Mouse (Mus musculus): ENCODE data around the gene Cldnd2. TPM values are rescaled to one million over a fixed set of nuclear protein-coding genes. Genes with fewer than 3 reads are reported as not detected.
A peak's percentile ranks its signal among the peaks of the same experiment; 100 is the strongest.
"Not testable (repeated sequence)": the region's sequence is repeated elsewhere in the genome, so short reads cannot be mapped to it uniquely, and the experiment has no call there.

Cldnd2 gene
- total RNA-seq (2018; cell fraction: chromatin; rRNA removed) = not detected
- total RNA-seq (2018; cell fraction: cytosol; rRNA removed) = not detected
- total RNA-seq (2018; cell fraction: nucleus; rRNA removed) = not detected
- not detected in 3 replicates for polyA plus RNA-seq (2018)

DNA sequence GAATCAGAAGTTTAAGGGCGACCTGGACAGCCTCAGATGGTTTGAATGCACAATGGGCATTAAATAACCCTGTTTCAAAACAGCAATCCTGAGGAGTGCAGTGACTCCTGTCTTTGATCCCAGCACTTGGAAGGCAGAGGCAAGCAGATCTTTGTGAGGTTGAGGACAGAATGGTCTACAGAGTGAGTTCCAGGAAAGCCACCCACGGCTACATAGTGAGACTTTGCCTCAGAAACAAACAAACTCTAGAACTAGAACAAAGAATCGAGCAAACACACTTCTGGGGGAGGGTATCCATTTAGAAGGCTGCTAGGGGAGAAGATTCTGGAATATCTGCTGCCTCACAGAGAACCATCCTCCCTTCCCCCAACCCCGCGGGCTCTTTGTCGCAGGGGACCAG, at the start of gene Cldnd2:
Gene Cldnd2, plus strand, starts transcription at position 301 of the 400 bp plus-strand sequence.
- peaks cover 15% of the 10 kb centered on the region for H3K79me2 ChIP-seq (ENCODE audit: inconsistent target)
- no peak within 1 kb of the TSS for H3K27ac ChIP-seq
- WGBS (ENCODE audit: missing documents) = 92% methylated on average over 6 of the region's 6 CpGs
- no peaks in the 10 kb centered on the region for H3K36me3 ChIP-seq (ENCODE audit: inconsistent target)
- H3K4me3 ChIP-seq (ENCODE audit: inconsistent target) = no peak within 1 kb of the TSS

DNA sequence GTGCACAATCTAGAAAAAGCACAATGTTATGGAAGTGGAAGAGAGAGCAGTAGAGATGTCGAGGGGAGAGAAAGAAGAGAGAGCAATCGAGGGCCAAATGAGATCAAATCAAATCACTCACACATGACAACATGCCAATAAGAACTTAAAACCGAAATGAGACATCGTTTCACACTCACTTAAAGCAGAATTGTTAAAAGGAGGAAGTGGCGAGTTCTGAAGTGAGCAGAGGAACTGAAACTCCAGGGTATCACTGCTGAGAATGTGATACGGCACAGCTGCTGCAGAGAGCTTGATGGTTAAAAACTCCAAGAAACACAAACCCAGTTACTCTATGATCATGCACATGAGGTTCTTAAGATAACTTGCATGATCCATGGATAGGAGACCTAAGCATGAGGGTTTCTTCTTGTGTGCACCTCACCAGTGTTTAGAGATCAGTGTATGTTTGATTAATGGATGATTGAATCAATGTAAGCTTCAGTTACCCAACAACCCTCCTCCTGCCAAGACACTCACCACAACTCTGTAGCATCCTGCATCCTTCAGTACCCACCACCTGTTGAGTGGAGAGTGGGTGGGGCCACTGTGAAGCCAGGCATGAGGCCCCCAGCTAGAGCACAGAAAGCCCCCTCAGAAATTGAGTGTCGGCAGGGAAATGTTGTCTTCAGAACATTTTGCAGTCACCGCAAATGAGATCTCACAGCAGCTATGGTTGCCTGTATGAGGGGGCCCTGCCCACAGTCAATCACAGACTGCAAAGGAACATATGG, 48.0 kb upstream of the Cldnd2 start:
- 22% methylated on average over 8 of the region's 8 CpGs for WGBS (ENCODE audit: missing documents)
- no peaks in the 10 kb centered on the region for H3K79me2 ChIP-seq (ENCODE audit: inconsistent target)
- H3K27ac ChIP-seq = peak overlapping the region; percentile 43
- H3K36me3 ChIP-seq (ENCODE audit: inconsistent target) = no peaks in the 10 kb centered on the region
- no peak overlapping the region for H3K4me3 ChIP-seq (ENCODE audit: inconsistent target)

DNA sequence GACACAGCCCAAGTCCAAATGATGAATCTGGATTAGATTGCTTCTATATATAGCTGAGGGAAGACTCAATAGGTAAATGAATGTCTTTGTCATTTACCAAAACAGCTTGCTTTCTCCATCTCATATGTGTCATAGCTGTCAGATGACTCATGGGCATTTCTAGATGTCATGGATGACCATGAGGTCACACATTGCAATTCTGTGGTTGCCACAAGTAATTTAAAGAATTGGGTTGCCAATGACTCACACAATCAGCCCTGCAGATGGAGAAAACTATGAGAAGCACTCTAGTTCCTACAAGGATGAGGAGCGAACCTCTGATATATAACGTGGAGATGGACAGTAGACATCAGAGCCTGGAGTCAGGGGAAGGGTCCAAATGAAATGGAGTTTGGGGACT, 41.1 kb upstream of the Cldnd2 start:
- WGBS (ENCODE audit: missing documents) = 43% methylated on average over 2 of the region's 2 CpGs
- no peaks in the 10 kb centered on the region for H3K36me3 ChIP-seq (ENCODE audit: inconsistent target)
- H3K79me2 ChIP-seq (ENCODE audit: inconsistent target) = no peaks in the 10 kb centered on the region
- no peak overlapping the region for H3K4me3 ChIP-seq (ENCODE audit: inconsistent target)
- peak overlapping the region; percentile 48 for H3K27ac ChIP-seq

DNA sequence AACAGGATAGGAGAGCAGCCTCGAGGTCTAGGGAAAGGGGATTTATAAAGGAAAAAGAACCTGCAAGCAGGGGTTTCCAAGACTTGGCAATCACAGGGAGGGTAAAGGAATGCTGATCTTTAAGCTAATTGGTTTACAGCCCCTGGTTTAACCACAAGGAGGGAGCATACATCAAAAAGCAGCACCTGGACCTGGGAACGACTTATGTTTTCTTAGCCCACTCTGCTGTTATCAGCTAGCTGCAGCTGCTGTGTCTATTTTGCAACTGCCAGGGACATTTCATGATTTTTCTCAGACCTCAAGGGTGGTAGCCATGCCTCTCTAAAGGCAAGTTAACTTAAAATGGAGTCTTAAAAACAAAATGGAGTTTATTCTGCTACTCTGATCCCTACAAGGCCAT, 37.9 kb upstream of the Cldnd2 start:
- Histone ChIP-seq H3K36me3 (ENCODE audit: inconsistent target) (no peaks in the 10 kb centered on the region), H3K79me2 (ENCODE audit: inconsistent target) (no peaks in the 10 kb centered on the region), H3K4me3 (ENCODE audit: inconsistent target) (no peak overlapping the region), H3K27ac (no peak overlapping the region)
- WGBS (ENCODE audit: missing documents) = 60% methylated on average over 2 of the region's 2 CpGs

DNA sequence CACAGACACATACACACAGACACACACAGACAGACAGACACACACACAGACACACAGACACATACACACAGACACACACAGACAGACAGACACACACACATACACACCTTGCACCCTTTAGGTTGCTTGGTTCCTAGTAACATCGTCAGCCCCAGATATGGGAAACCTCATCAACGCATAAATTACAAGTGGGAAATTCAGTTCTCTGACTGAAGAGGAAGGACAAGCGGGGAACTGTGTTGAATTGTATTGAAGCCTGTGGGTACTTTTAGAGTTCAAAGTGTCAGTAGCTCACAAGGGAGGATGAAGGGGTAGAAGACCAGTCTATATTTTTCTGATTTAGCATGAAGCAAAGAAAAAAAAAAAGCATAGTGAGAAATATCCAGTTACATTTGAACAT, 33.0 kb upstream of the Cldnd2 start:
- no peak overlapping the region for H3K27ac ChIP-seq

DNA sequence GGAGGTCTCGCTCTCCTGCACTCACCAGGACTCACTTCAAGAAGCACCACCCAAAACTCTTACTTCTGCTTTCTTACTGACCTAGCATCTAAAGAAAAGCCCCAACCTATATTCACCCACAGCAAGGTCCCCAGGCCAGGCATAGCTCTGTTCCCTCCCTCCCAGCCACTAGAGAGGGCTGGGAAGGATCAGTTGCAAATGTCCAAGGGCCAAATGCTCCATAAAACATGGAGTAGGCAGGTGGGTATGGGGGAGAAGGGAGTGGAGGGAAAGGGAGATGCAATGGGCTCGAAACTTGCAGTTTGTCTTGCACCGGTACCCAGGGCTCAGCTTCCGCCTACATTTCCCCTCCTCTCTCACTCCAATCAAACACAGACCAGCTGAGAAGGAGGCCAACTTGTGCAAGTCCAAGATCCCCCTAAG, 32.4 kb upstream of the Cldnd2 start, which contains the start of gene Siglecg:
Gene Siglecg, plus strand, starts transcription at position 74 of the 423 bp plus-strand sequence.
- H3K27ac ChIP-seq = no peak within 1 kb of the TSS
- WGBS (ENCODE audit: missing documents) = 32% methylated on average over 4 of the region's 4 CpGs

More for the DNA sequence above, 33.0 kb upstream of the Cldnd2 start:
- Histone ChIP-seq H3K79me2 (ENCODE audit: inconsistent target) (no peaks in the 10 kb centered on the region), H3K36me3 (ENCODE audit: inconsistent target) (no peaks in the 10 kb centered on the region), H3K4me3 (ENCODE audit: inconsistent target) (no peak overlapping the region)
- 20% methylated on average over 3 of the region's 3 CpGs for WGBS (ENCODE audit: missing documents)

DNA sequence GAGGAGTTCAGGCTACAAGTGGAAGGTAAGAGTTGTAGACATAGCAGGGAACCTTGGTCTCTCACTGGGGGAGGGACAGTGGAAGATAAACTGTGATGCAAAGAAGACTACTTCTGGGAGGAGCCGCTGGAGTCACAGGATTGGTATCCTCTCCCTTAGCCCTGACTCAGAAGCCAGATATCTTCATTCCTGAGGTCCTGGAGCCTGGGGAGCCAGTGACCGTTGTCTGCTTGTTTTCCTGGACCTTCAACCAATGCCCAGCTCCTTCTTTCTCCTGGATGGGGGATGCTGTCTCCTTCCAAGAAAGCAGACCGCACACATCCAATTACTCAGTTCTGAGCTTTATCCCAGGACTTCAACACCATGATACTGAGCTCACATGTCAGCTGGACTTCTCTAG, 31.5 kb upstream of the Cldnd2 start:
- Histone ChIP-seq H3K4me3 (ENCODE audit: inconsistent target) (no peak overlapping the region), H3K36me3 (ENCODE audit: inconsistent target) (no peaks in the 10 kb centered on the region), H3K79me2 (ENCODE audit: inconsistent target) (no peaks in the 10 kb centered on the region), H3K27ac (no peak overlapping the region)
- 95% methylated on average over 3 of the region's 3 CpGs for WGBS (ENCODE audit: missing documents)

More for the DNA sequence above, 32.4 kb upstream of the Cldnd2 start, which contains the start of gene Siglecg:
- no peaks in the 10 kb centered on the region for H3K79me2 ChIP-seq (ENCODE audit: inconsistent target)
- H3K4me3 ChIP-seq (ENCODE audit: inconsistent target) = no peak within 1 kb of the TSS
- H3K36me3 ChIP-seq (ENCODE audit: inconsistent target) = no peaks in the 10 kb centered on the region

DNA sequence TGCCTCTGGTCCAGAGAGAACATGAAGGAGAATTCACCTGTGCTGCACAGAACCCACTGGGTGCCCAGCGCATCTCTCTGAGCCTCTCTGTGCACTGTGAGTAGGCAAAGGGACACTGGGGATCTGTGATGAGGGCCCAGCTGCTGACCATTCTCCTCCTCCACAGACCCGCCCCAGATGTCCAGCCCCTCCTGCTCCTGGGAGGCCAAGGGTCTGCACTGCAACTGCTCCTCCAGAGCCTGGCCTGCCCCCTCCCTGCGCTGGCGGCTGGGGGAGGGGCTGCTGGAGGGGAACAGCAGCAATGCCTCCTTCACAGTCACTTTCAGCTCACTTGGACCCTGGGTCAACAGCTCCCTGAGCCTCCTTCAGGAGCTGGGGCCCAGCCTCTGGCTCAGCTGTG, 28.9 kb upstream of the Cldnd2 start:
- H3K79me2 ChIP-seq (ENCODE audit: inconsistent target); H3K27ac ChIP-seq; H3K36me3 ChIP-seq (ENCODE audit: inconsistent target); H3K4me3 ChIP-seq (ENCODE audit: inconsistent target): not testable (repeated sequence)
- 92% methylated on average over 4 of the region's 4 CpGs for WGBS (ENCODE audit: missing documents)

DNA sequence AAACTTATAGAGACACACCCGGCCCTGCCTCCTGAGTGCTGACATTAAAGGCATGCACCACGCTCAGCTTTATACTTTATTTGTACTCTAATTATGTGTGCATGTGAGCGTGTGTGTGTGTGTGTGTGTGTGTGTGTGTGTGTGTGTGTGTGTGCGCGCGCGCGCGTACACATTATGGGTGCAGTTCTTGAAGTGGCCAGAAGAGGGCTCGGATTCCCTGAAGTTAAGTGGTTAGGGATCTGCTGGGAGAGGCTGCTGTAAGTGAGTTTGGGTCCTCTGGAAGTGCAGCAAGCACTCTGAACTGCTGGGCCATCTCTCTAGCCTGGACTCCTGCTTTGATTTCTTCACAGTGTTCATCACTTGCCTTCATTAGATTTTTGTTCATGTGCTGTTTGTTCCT, 23.3 kb upstream of the Cldnd2 start:
- H3K36me3 ChIP-seq (ENCODE audit: inconsistent target) = no peaks in the 10 kb centered on the region

DNA sequence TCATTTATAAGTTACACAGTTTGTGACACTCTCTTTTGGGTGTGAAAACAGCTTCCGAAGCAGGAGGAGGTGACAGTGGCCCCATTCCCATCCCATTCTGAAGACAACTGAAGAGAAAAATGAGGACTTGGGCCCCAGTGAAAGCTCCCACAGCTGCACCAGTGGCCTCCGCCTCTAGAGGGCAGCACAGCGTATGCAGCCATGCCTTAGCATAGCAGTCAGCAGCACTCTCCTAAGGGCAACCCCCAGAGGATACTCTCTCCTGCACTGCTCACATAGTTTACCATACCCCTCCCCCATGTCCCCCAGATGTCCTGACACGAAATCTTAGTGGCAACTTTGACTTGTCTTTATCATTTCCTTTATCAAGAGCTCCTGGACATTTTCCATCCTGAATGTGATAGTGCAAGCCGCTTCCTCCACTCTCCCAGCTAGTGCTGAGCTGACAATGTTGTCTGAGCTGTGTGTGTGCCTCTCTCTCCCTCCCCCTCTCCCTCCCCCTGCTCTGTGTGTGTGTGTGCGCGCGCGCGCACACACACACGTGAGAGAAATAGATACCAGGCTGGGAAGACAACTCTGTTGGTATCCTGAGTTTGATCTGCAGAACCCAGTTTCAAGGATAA, 17.5 kb upstream of the Cldnd2 start:
- 29% methylated on average over 5 of the region's 11 CpGs for WGBS (ENCODE audit: missing documents)
- no peaks in the 10 kb centered on the region for H3K79me2 ChIP-seq (ENCODE audit: inconsistent target)
- H3K4me3 ChIP-seq (ENCODE audit: inconsistent target) = no peak overlapping the region
- no peaks in the 10 kb centered on the region for H3K36me3 ChIP-seq (ENCODE audit: inconsistent target)
- H3K27ac ChIP-seq = no peak overlapping the region

More for the DNA sequence above, 23.3 kb upstream of the Cldnd2 start:
- WGBS (ENCODE audit: missing documents) = 94% methylated on average over 10 of the region's 10 CpGs
- Histone ChIP-seq H3K27ac (no peak overlapping the region), H3K79me2 (ENCODE audit: inconsistent target) (no peaks in the 10 kb centered on the region), H3K4me3 (ENCODE audit: inconsistent target) (no peak overlapping the region)

DNA sequence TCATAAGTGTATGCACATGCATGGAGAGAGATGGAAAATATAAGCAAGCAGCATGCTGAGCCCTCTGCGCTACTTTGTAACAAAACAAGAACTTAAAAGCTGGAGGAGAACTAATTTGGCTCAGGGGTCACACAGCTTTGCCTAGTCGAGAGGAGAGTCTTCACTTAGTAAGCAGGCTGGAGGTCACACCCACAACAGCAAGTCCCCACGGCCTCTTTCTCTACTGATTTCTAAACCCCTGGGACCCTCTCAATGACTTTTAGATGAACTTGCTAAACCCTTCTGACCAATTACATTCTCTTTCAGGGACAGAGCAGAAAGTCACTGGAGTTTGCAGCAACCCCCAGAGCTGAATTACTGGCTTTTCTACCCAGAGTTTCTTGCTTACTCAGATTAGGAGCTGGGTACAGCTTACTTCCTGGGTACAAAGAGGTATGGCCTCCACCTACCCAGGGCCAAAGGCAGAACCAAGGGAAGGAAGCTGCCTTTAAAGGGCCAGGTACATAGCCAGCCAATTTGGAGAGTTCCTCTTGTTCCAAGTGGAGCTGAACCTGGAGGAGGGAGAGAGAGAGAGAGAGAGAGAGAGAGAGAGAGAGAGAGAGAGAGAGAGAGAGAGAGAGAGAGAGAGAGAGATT, 16.5 kb upstream of the Cldnd2 start:
- Histone ChIP-seq H3K36me3 (ENCODE audit: inconsistent target) (no peaks in the 10 kb centered on the region), H3K79me2 (ENCODE audit: inconsistent target) (no peaks in the 10 kb centered on the region), H3K27ac (no peak overlapping the region), H3K4me3 (ENCODE audit: inconsistent target) (no peak overlapping the region)
- 74% methylated on average over 3 of the region's 3 CpGs for WGBS (ENCODE audit: missing documents)

DNA sequence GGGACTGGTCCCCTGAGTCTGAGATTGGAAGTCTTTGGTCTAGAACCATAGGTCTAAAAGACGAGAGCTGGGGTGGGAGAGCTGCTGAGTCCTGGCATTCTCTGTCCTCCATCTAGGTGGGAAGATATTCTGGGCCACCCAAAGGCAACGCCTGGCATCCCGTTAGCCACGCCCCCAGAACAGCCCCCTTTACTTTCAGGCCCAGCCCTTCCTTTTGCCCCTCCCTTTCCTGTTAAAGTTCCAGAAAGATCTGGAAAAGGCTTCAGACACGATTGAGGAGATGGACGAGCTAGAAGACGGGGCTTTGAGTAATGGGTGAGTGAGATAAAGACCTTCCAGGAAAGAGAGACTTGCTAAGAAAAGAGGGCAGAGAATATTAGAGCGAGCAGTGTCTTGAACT, 13.2 kb upstream of the Cldnd2 start, which contains the start of gene Lim2:
Gene Lim2, plus strand, starts transcription at position 265 of the 400 bp plus-strand sequence.
- no peaks in the 10 kb centered on the region for H3K79me2 ChIP-seq (ENCODE audit: inconsistent target)
- WGBS (ENCODE audit: missing documents) = 86% methylated on average over 8 of the region's 8 CpGs
- H3K4me3 ChIP-seq (ENCODE audit: inconsistent target) = no peak within 1 kb of the TSS
- H3K27ac ChIP-seq = no peak within 1 kb of the TSS
- no peaks in the 10 kb centered on the region for H3K36me3 ChIP-seq (ENCODE audit: inconsistent target)

DNA sequence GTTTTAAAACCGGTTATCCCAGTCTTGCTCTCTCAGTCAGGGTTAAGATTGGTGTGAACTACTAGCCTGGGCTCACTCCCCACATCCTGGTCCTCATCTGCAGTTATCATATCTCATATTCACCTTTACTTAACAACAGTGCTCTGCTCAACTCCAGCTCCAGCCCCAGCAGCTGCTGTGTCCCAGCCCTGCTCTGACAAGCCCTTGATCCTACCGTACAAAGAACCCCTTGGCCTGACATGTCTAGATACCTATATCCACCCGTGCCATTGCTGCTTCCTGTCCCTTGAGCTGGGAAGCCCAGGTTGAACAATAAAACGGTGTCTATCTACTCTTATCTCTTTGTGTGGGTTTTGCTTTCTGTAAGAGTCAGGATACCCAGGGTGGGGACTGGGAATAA, 11.1 kb upstream of the Cldnd2 start:
- H3K4me3 ChIP-seq (ENCODE audit: inconsistent target) = no peak overlapping the region
- no peak overlapping the region for H3K27ac ChIP-seq
- H3K36me3 ChIP-seq (ENCODE audit: inconsistent target) = no peaks in the 10 kb centered on the region
- no peaks in the 10 kb centered on the region for H3K79me2 ChIP-seq (ENCODE audit: inconsistent target)
- 85% methylated on average over 4 of the region's 4 CpGs for WGBS (ENCODE audit: missing documents)

DNA sequence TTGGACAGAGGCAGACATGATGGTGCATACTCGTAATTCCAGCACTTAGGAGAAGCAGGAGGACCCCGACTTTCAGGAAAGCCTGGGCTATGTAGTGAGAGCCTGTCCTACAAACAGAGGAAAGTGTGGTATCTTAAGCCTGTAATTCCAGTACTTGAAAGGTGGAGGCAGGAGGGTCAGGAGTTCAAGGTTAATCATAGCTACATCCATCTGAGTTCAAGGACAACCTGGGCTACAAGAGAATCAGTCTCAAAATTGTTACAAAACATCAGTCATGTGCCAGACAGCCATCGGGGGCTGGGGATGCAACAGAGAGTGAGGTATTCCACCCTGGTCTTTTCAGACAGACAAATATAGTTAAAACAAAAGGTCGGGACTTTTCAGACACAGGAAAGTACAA, 7.7 kb upstream of the Cldnd2 start:
- Histone ChIP-seq H3K27ac (no peak overlapping the region), H3K79me2 (ENCODE audit: inconsistent target) (no peaks in the 10 kb centered on the region), H3K36me3 (ENCODE audit: inconsistent target) (no peaks in the 10 kb centered on the region), H3K4me3 (ENCODE audit: inconsistent target) (no peak overlapping the region)
- 83% methylated on average over 4 of the region's 4 CpGs for WGBS (ENCODE audit: missing documents)

DNA sequence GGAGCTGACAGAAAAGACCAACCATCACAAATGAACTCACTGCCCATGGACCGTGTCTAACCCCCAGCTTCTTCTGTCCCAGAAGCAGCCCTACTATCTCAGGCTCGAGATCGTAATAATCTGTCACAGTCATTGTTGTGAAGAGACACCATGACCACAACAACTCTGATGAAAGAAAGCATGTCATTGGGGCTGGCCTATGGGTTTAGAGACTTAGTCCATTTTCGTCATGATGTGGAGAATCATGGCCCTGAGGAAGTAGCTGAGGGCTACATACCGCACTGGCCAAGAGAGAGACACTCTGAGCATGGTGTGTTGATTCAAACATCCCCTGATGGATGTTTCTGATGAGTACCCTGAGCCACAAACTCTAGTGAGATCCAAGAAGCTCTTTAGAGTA, 5.9 kb upstream of the Cldnd2 start:
- H3K79me2 ChIP-seq (ENCODE audit: inconsistent target) = no peaks in the 10 kb centered on the region
- H3K4me3 ChIP-seq (ENCODE audit: inconsistent target) = no peak overlapping the region
- no peak overlapping the region for H3K27ac ChIP-seq
- H3K36me3 ChIP-seq (ENCODE audit: inconsistent target) = no peaks in the 10 kb centered on the region
- 91% methylated on average over 5 of the region's 5 CpGs for WGBS (ENCODE audit: missing documents)
